Mouse (Mus musculus) small intestine, adult 2 months (tissue): ENCODE data around the gene Rcan1.

Experiments
- CTCF ChIP-seq: fragments of 200-500 bp; IDR thresholded peaks from 2 replicates; pipeline ENCODE4 v1.5.1; 2012; ENCODE audit warnings: low read depth, mild to moderate bottlenecking, control low read depth, inconsistent platforms, low read length, moderate library complexity, mixed read lengths; ENCODE audit not compliant: insufficient replicate concordance, insufficient read length; ENCODE audit errors: extremely low read depth
- POLR2A ChIP-seq: fragments of 200-500 bp; IDR thresholded peaks from 2 replicates; pipeline ENCODE4 v1.6.1; 2012; ENCODE audit warnings: low read depth, mild to moderate bottlenecking, control low read depth, inconsistent platforms, low read length, moderate library complexity

DNA sequence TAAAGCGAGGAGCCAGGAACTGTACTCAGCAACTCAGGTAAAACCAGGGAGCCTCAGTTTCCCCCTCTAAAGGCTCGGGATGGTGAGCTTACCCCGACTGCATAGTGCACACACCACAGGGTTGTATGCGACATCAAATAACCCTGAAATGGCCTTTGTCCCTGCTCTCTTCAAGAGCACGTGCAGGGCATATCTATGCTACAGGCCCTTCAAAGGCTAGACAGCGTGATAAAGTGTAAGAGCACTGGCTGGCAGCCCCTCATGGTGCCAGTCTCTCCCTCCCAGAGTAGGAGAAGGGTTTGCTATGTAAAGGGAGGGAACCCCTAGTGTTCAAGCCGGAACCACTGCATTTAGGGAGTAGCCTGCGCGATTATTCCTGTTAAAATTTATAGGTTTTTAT, 113.6 kb downstream of the Rcan1 start:
- no peak for TF ChIP-seq CTCF
- no peak for TF ChIP-seq POLR2A
